Mouse (Mus musculus) kidney, adult 2 months (tissue): Measurements from ENCODE around the gene Gm13283.
"Not testable (repeated sequence)": the region's sequence is repeated elsewhere in the genome, so short reads cannot be mapped to it uniquely, and the experiment has no call there.

Source experiments
- CTCF ChIP-seq: fragments of 200-500 bp; conservative IDR thresholded peaks from 2 replicates; pipeline ENCODE4 v1.5.1; 2011; ENCODE audit warnings: low read depth, mild to moderate bottlenecking, control low read depth, low read length, moderate library complexity, mixed read lengths; ENCODE audit not compliant: insufficient read depth, insufficient read length
- POLR2A ChIP-seq: fragments of 200-500 bp; IDR thresholded peaks from one replicate; pipeline ENCODE4 v1.6.1; 2011; ENCODE audit warnings: low read depth, low read length, control low read depth

- not testable (repeated sequence) for TF ChIP-seq CTCF, POLR2A
These were observed 45.8 kb downstream of the Gm13283 start for GRCm38 (mm10) chr4:88805761-88806160.
